Mouse (Mus musculus) stomach, postnatal 0 days (tissue): ENCODE results near the gene Abca13.

Experiments used
- CTCF ChIP-seq: IDR thresholded peaks from 2 replicates; pipeline ENCODE4 v1.5.1; 2016; ENCODE audit warnings: antibody characterized with exemption, low read depth, mild to moderate bottlenecking, moderate library complexity
- EP300 ChIP-seq: optimal IDR thresholded peaks from 2 replicates; pipeline ENCODE3; 2016; ENCODE audit warnings: antibody characterized with exemption

DNA sequence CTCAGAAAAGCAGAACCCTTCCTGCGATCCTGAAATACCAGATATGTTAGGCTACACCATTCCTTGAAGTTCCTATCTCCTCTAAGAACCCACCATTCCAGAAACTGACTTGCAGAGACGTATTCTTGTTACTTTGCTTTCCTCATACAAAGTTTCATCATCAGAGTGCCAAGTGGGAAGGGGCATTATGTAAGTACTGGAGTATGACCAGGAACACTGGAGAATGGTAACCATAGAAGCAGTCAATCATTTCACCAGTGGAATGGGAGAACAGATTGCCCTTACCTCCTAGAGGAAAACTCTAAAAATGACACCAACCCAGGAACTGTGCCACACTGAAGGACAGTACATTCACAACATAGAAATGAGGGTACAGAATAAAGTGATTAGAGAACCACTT lies 368.3 kb downstream of the Abca13 start:
- no peak for TF ChIP-seq CTCF
- TF ChIP-seq EP300: no peak
